Mouse (Mus musculus) mouse embryonic stem cell (cell line): ENCODE measurements around the gene Olfr884.

Experiments used
- in situ Hi-C, 2 experiments: fragments of 300-500 bp; cut with MboI; formaldehyde crosslinking; loops; 1 replicate in 1 of 2; 3 replicates in 1 of 2; pipeline ENCODE4 v1.14.3; 2019 to 2020; ENCODE audit warnings: low sequenced_read_pairs in 2 of 2, low pct_unique_long_range_greater_than_20kb in 1 of 2, mixed read lengths in 1 of 2; ENCODE audit not compliant: unreplicated experiment in 1 of 2

The Olfr884 gene

DNA sequence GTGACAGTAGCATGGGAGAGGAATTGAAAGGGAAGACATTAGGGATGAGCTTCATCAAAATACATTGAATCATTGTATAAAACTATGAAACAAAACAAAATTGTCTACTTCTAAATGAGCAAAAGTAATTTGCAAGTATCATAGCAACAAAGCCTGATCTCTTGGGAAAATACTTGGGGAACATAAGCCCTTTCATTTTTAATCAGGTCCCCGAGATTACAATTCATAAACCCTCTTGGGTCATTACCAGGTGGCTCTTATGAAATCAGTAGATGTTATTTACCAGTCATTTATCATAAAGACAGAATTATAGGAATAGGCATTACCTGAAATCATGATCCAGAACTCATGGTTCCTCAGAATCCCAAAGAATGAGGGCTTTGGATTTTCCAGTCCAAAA, at the start of gene Olfr884:
Gene Olfr884, plus strand, starts transcription at position 301 of the 400 bp plus-strand sequence.
- in situ Hi-C loops = no loop called here

GRCm38 (mm10) chr9:37998581-37999204, 47.7 kb upstream of the Olfr884 start:
- in situ Hi-C loops = no loop called here

DNA sequence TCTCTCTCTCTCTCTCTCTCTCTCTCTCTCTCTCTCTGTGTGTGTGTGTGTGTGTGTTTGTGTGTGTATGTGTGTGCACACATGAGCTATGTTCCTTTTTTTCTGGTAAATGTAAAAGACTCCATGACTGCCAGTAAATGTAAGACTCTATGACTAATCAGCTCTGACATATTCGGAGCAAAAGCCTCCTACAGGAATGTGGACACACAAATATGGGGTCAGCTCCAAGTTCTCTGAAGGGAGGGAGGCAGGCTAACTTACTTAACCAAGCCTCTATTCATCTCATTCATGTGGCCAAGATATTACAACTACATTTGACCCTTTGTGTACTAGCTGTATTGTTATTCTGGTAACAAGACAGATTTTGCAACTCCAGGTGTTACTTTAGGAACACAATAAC, 46.3 kb upstream of the Olfr884 start:
- in situ Hi-C loops = no loop called here

GRCm38 (mm10) chr9:38025508-38025907, 20.8 kb upstream of the Olfr884 start, which contains the start of gene Olfr883:
TSS of gene Olfr883 (plus strand) at chr9:38025808.
- in situ Hi-C loops = no loop called here

DNA sequence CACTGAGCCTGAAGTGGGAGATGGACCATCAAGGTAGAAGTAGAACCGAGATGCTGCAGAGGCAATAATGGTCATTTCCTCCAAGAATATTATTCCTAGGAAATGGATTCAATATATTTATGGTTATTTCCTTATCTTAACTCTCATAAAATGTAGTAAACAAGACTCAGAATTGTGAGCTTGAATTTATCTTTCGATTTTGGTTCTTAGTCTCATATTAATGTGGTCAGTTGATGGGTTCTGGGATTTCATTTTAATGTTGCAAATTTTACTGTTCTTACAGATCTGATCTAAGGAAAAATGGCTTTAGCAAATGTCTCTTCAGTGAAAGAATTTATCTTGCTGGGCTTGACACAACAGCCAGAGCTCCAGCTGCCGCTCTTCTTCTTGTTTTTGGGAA, 14.7 kb downstream of the Olfr884 start, which contains the start of gene Olfr885:
Gene Olfr885, plus strand, starts transcription at position 301 of the 400 bp plus-strand sequence.
- in situ Hi-C loops = no loop called here

DNA sequence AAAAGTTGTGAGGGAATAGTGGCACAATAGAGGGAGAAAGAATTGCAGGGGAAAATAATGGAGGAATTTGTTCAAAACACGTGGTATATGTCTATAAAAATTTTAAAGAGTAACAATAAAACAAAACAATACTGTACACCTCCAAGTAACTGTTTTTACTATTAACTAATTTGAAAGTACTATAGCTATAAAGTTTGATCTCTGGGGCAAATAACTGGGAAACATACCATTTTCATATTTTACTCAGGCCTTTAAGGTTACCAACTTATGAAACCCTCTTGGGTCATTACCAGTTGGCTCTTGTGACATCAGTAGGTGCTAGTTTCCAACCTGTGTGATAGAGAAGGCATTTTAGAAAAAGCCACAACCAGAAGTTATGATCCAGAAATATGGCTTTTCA, 37.4 kb downstream of the Olfr884 start, which contains the start of gene Olfr887:
Gene Olfr887, plus strand, starts transcription at position 301 of the 400 bp plus-strand sequence.
- in situ Hi-C loops = no loop called here
